Mouse (Mus musculus) gastrocnemius, postnatal 4 days (tissue): Measurements from ENCODE around the gene Gm14403. TPM values are rescaled to one million over a fixed set of nuclear protein-coding genes. Genes with fewer than 3 reads are reported as not detected.
"Not testable (repeated sequence)": the region's sequence is repeated elsewhere in the genome, so short reads cannot be mapped to it uniquely, and the experiment has no call there.

Source experiments
- DNase-seq, 2 experiments: peaks; one replicate each; pipeline ENCODE4 v3.0.0; 2021 to 2022; ENCODE audit warnings: low spot score in 2 of 2, mixed read lengths in 2 of 2
- long read RNA-seq, 2 experiments: library from polyadenylated mRNA; stranded (forward); transcript quantifications; one replicate each; pipeline ENCODE4 v2.0.0; 2021
- total RNA-seq, 2 experiments: library from RNA; stranded (reverse); gene quantifications; 2 replicates each; pipeline ENCODE4 v1.2.3; 2021

The Gm14403 gene
- total RNA-seq, result 10 to 100 TPM; 21.8 to 25.3 TPM
- long read RNA-seq, experiment 1, partial matches to known transcripts, result 5 of 10 reads
- long read RNA-seq, experiment 1, other reads (novel, unspliced or antisense), result 4 of 10 reads
- long read RNA-seq, experiment 2, partial matches to known transcripts, result 1 of 5 reads
- long read RNA-seq, experiment 2, other reads (novel, unspliced or antisense), result 4 of 5 reads

GRCm38 (mm10) chr2:177498067-177498466 is at the start of gene Gm14403:
TSS of gene Gm14403 (plus strand) at chr2:177498215.
- not testable (repeated sequence) for DNase-seq

GRCm38 (mm10) chr2:177464676-177465075 is 33.3 kb upstream of the Gm14403 start, which contains the start of gene Zfp970:
TSS of gene Zfp970 (plus strand) at chr2:177464733.
- peak in 1 of 2 experiments; percentile 16 for DNase-seq

GRCm38 (mm10) chr2:177468222-177468621 is 29.8 kb upstream of the Gm14403 start:
- not testable (repeated sequence) for DNase-seq

GRCm38 (mm10) chr2:177472261-177472660 is 25.8 kb upstream of the Gm14403 start:
- DNase-seq, result not testable (repeated sequence)

GRCm38 (mm10) chr2:177481971-177482370 is 16.0 kb upstream of the Gm14403 start:
- not testable (repeated sequence) for DNase-seq

- not testable (repeated sequence) for DNase-seq
Measured at GRCm38 (mm10) chr2:177483238-177483948, 14.6 kb upstream of the Gm14403 start.

GRCm38 (mm10) chr2:177499182-177499581 is 1.2 kb downstream of the Gm14403 start:
- not testable (repeated sequence) for DNase-seq

- not testable (repeated sequence) for DNase-seq
Measured at GRCm38 (mm10) chr2:177505211-177505719, 7.2 kb downstream of the Gm14403 start.

- not testable (repeated sequence) for DNase-seq
Measured at GRCm38 (mm10) chr2:177511381-177511780, 13.4 kb downstream of the Gm14403 start.

GRCm38 (mm10) chr2:177511972-177512371 is 14.0 kb downstream of the Gm14403 start:
- DNase-seq, result not testable (repeated sequence)

- not testable (repeated sequence) for DNase-seq
Measured at GRCm38 (mm10) chr2:177513991-177514479, 16.0 kb downstream of the Gm14403 start.

GRCm38 (mm10) chr2:177517746-177518145 is 19.7 kb downstream of the Gm14403 start:
- DNase-seq, result not testable (repeated sequence)

GRCm38 (mm10) chr2:177518354-177518753 is 20.3 kb downstream of the Gm14403 start:
- not testable (repeated sequence) for DNase-seq

- not testable (repeated sequence) for DNase-seq
Measured at GRCm38 (mm10) chr2:177518960-177519359, 20.9 kb downstream of the Gm14403 start.

- no peak for DNase-seq
Measured at GRCm38 (mm10) chr2:177520035-177520434, 22.0 kb downstream of the Gm14403 start.

GRCm38 (mm10) chr2:177523061-177523460 is 25.0 kb downstream of the Gm14403 start:
- DNase-seq, result no peak

- not testable (repeated sequence) for DNase-seq
Measured at GRCm38 (mm10) chr2:177523674-177524073, 25.7 kb downstream of the Gm14403 start.

- DNase-seq, result not testable (repeated sequence)
Measured at GRCm38 (mm10) chr2:177524171-177524570, 26.2 kb downstream of the Gm14403 start.

- no peak for DNase-seq
Measured at GRCm38 (mm10) chr2:177535876-177536275, 37.9 kb downstream of the Gm14403 start.

GRCm38 (mm10) chr2:177537141-177537540 is 39.1 kb downstream of the Gm14403 start:
- not testable (repeated sequence) for DNase-seq

GRCm38 (mm10) chr2:177537717-177538116 is 39.7 kb downstream of the Gm14403 start:
- not testable (repeated sequence) for DNase-seq

GRCm38 (mm10) chr2:177555261-177555660 is 57.2 kb downstream of the Gm14403 start:
- not testable (repeated sequence) for DNase-seq
